Mouse (Mus musculus) thymus, postnatal 36 days (tissue): ENCODE data around the gene Cyp4f39.

Experiments
- DNase-seq, 2 experiments: peaks; one replicate each; pipeline ENCODE4 v3.0.0; 2022; ENCODE audit warnings: mixed read lengths in 2 of 2

The Cyp4f39 gene

GRCm38 (mm10) chr17:32532356-32532755 is 79.8 kb downstream of the Cyp4f39 start:
- peak; percentile 57 to 78 for DNase-seq

- DNase-seq: peak in 1 of 2 experiments; percentile 14
Measured at GRCm38 (mm10) chr17:32534068-32534467, 81.5 kb downstream of the Cyp4f39 start.

- DNase-seq: peak; percentile 73 to 83
Measured at GRCm38 (mm10) chr17:32536051-32536866, 83.7 kb downstream of the Cyp4f39 start, which contains the start of gene Cyp4f16. Gene Cyp4f16 (plus strand): TSS chr17:32536558.

- DNase-seq: no peak
Measured at GRCm38 (mm10) chr17:32536867-32537250, 84.3 kb downstream of the Cyp4f39 start.
